Mouse (Mus musculus) left cerebral cortex, postnatal 25 days (tissue): ENCODE measurements around the gene Nfe2l3. TPM values are rescaled to one million over a fixed set of nuclear protein-coding genes. Genes with fewer than 3 reads are reported as not detected.
A peak's percentile ranks its signal among the peaks of the same experiment; 100 is the strongest.
"Not testable (repeated sequence)": the region's sequence is repeated elsewhere in the genome, so short reads cannot be mapped to it uniquely, and the experiment has no call there.

Experiments used
- DNase-seq, 2 experiments: peaks; one replicate each; pipeline ENCODE4 v3.0.0; 2022; ENCODE audit warnings: low spot score in 2 of 2, mixed read lengths in 1 of 2
- intact Hi-C: fragments of 180-260 bp; cut with DNase I; formaldehyde crosslinking; loops from one replicate; pipeline ENCODE4 v1.15.1; 2025
- total RNA-seq, 2 experiments: library from RNA; stranded (reverse); gene quantifications; 2 replicates each; pipeline ENCODE4 v1.2.3; 2021

Gene Nfe2l3
- 1 to 10 TPM; 1.7 to 2.2 TPM for total RNA-seq

- DNase-seq = peak; percentile 29 to 35
- intact Hi-C loops = no loop called here
Observed at GRCm38 (mm10) chr6:51432535-51433397, at the start of gene Nfe2l3. Nfe2l3 (plus strand) TSS chr6:51432670.

- peak; percentile 86 to 88 for DNase-seq
- intact Hi-C loops = loop anchor here (1.0 to 5.0 kb wide), 4 partner anchors 85 to 838 kb away; partner anchors contain the start of genes Hnrnpa2b1 and Hoxa7
Observed at GRCm38 (mm10) chr6:51383769-51384755, 48.4 kb upstream of the Nfe2l3 start.

- intact Hi-C loops = no loop called here
Observed at GRCm38 (mm10) chr6:51390505-51390904, 42.0 kb upstream of the Nfe2l3 start.

GRCm38 (mm10) chr6:51391816-51392490, 40.5 kb upstream of the Nfe2l3 start:
- intact Hi-C loops = no loop called here
- no peak for DNase-seq

More at GRCm38 (mm10) chr6:51390505-51390904, 42.0 kb upstream of the Nfe2l3 start:
- no peak for DNase-seq

- no peak for DNase-seq
- intact Hi-C loops = no loop called here
Observed at GRCm38 (mm10) chr6:51393341-51394128, 38.9 kb upstream of the Nfe2l3 start.

- intact Hi-C loops, DNase-seq: not testable (repeated sequence)
Observed at GRCm38 (mm10) chr6:51394367-51394766, 38.1 kb upstream of the Nfe2l3 start.

- intact Hi-C loops, DNase-seq: not testable (repeated sequence)
Observed at GRCm38 (mm10) chr6:51394963-51395362, 37.5 kb upstream of the Nfe2l3 start.

- intact Hi-C loops = no loop called here
- DNase-seq = no peak
Observed at GRCm38 (mm10) chr6:51395486-51395885, 37.0 kb upstream of the Nfe2l3 start.

GRCm38 (mm10) chr6:51399113-51399518, 33.4 kb upstream of the Nfe2l3 start:
- intact Hi-C loops = no loop called here
- no peak for DNase-seq

GRCm38 (mm10) chr6:51401294-51401693, 31.2 kb upstream of the Nfe2l3 start:
- intact Hi-C loops = no loop called here
- DNase-seq = no peak

- DNase-seq = no peak
- intact Hi-C loops = no loop called here
Observed at GRCm38 (mm10) chr6:51403598-51403997, 28.9 kb upstream of the Nfe2l3 start.

GRCm38 (mm10) chr6:51404502-51404901, 28.0 kb upstream of the Nfe2l3 start:
- DNase-seq = no peak
- intact Hi-C loops = no loop called here

- peak in 1 of 2 experiments; percentile 28 for DNase-seq
- intact Hi-C loops = no loop called here
Observed at GRCm38 (mm10) chr6:51416433-51416832, 16.0 kb upstream of the Nfe2l3 start.

GRCm38 (mm10) chr6:51417306-51417936, 15.0 kb upstream of the Nfe2l3 start:
- intact Hi-C loops = no loop called here
- no peak for DNase-seq

GRCm38 (mm10) chr6:51423466-51424122, 8.9 kb upstream of the Nfe2l3 start:
- DNase-seq = no peak
- intact Hi-C loops = no loop called here

- intact Hi-C loops = no loop called here
- no peak for DNase-seq
Observed at GRCm38 (mm10) chr6:51424537-51424936, 7.9 kb upstream of the Nfe2l3 start.

GRCm38 (mm10) chr6:51434270-51434669, 1.8 kb downstream of the Nfe2l3 start:
- intact Hi-C loops = no loop called here
- no peak for DNase-seq

- DNase-seq = no peak
- intact Hi-C loops = no loop called here
Observed at GRCm38 (mm10) chr6:51437665-51438064, 5.2 kb downstream of the Nfe2l3 start.
